9 mouse cellular contexts compared by ENCODE assay signal in the genomic region with DNA sequence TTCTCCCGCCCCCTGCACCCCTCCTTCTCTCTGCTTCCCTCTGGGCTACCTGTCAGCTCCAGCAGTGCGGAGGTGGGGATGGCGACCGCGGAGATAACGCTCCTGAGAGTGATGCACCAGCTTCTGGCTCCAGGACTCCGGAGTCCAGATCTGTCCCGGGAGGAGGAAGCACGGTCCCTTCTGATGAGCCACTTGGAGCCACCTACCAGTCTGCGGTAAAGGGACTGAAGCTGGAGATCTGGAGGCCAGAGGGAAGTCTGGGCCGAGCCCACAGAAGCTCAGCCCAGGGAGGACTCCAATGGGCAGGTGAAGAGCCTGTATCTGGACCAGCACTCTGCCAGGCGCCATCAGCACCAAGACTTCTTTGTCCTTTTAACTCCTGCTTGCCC. TPM values are rescaled to one million over a fixed set of nuclear protein-coding genes. Genes with fewer than 3 reads are reported as not detected.
DNase-seq lines count a peak whose midpoint lies in the region; ATAC-seq and TF ChIP-seq lines count a peak whose summit lies in the region.
"Had no signal": no experiment of that assay in that cellular context is flagged by ENCODE, and none has a peak within 500 bp of the region (broad histone marks: within the 10 kb centered on the region; RNA-seq: fewer than 3 reads in every experiment).

A gene (minus strand): TSS at position 323 of the 389 bp plus-strand sequence.

- no peak for TF ChIP-seq EP300 in ES-Bruce4 (IDR thresholded peaks at IDR 0.05; ENCODE audit: insufficient read depth, low read depth, low read length)

- 0 out of 2 replicates have a peak within 1 kb of the TSS, but pooled peaks have one; percentile 28 for H3K9ac ChIP-seq in heart, embryonic 13.5 days
- H3K9ac ChIP-seq in ES-Bruce4 (ENCODE audit: low read depth, poor library complexity, severe bottlenecking) = peak within 1 kb of the TSS; percentile 42
- H3K9ac ChIP-seq in forebrain, embryonic 11.5 days (ENCODE audit: low read length) = peak within 1 kb of the TSS; percentile 52
- H3K9ac ChIP-seq in limb, embryonic 13.5 days = peak within 1 kb of the TSS; percentile 51
- H3K9ac ChIP-seq: liver, embryonic 15.5 days had no signal

- intact Hi-C loops in heart, postnatal 36 days (cut with DNase I) = no loop called here

- TF ChIP-seq CTCF in ES-Bruce4 (IDR thresholded peaks at IDR 0.05; ENCODE audit: low read depth, low read length) = no peak

- DNase-seq in heart, postnatal 36 days = no peak
- DNase-seq in forebrain, embryonic 11.5 days (ENCODE audit: low spot score) = no peak
- DNase-seq in c-Kit-positive CD71-positive TER-119-positive erythroid progenitor cells, embryonic 14.5 days (ENCODE audit: low spot score) = no peak
- DNase-seq in thymus, postnatal 25 days = no peak

- no peak for ATAC-seq in heart, embryonic 13.5 days (ENCODE audit: extremely low read depth, insufficient number of reproducible peaks, low FRiP score, low TSS enrichment)
- ATAC-seq in forebrain, embryonic 11.5 days (replicated peaks; ENCODE audit: low FRiP score) = peak; percentile 24
- no peak for ATAC-seq in limb, embryonic 13.5 days (ENCODE audit: low FRiP score, low read depth)
- ATAC-seq in CD4-positive, CD25-positive, alpha-beta regulatory T cell, adult 4 months = no peak

- H3K9me3 ChIP-seq in heart, embryonic 13.5 days = no peaks in the 10 kb centered on the region
- H3K9me3 ChIP-seq in ES-Bruce4 (replicated peaks; ENCODE audit: control insufficient read depth, insufficient read depth, low read length, poor library complexity, severe bottlenecking) = no peaks in the 10 kb centered on the region
- no peaks in the 10 kb centered on the region for H3K9me3 ChIP-seq in forebrain, embryonic 11.5 days (ENCODE audit: control insufficient read depth, low read length)
- H3K9me3 ChIP-seq in limb, embryonic 13.5 days = no peaks in the 10 kb centered on the region
- H3K9me3 ChIP-seq: liver, embryonic 15.5 days had no signal

- peaks cover 25% of the 10 kb centered on the region for H3K4me1 ChIP-seq in heart, embryonic 13.5 days
- H3K4me1 ChIP-seq in ES-Bruce4 (ENCODE audit: control insufficient read depth, insufficient read depth, low read length) = no peaks in the 10 kb centered on the region
- peaks cover 17% of the 10 kb centered on the region for H3K4me1 ChIP-seq in forebrain, embryonic 11.5 days (replicated peaks; ENCODE audit: control insufficient read depth, insufficient read depth, low read length)
- H3K4me1 ChIP-seq in limb, embryonic 13.5 days = peaks cover 30% of the 10 kb centered on the region
- H3K4me1 ChIP-seq: liver, embryonic 15.5 days had no signal

- peak within 1 kb of the TSS; percentile 74 for H3K4me2 ChIP-seq in heart, embryonic 13.5 days
- peak within 1 kb of the TSS; percentile 66 for H3K4me2 ChIP-seq in forebrain, embryonic 11.5 days (ENCODE audit: low read depth, low read length, severe bottlenecking)
- H3K4me2 ChIP-seq in limb, embryonic 13.5 days (replicated peaks) = peak within 1 kb of the TSS; percentile 77
- H3K4me2 ChIP-seq: liver, embryonic 15.5 days had no signal

- H3K36me3 ChIP-seq in heart, embryonic 13.5 days = no peaks in the 10 kb centered on the region
- no peaks in the 10 kb centered on the region for H3K36me3 ChIP-seq in ES-Bruce4 (ENCODE audit: control insufficient read depth, insufficient read depth, low read length, poor library complexity, severe bottlenecking)
- H3K36me3 ChIP-seq in forebrain, embryonic 11.5 days (ENCODE audit: control insufficient read depth, insufficient read depth, low read length) = no peaks in the 10 kb centered on the region
- no peaks in the 10 kb centered on the region for H3K36me3 ChIP-seq in limb, embryonic 13.5 days
- H3K36me3 ChIP-seq: liver, embryonic 15.5 days had no signal

- WGBS in heart, embryonic 13.5 days = 2% methylated on average over 7 of the region's 12 CpGs
- WGBS in forebrain, embryonic 11.5 days = 1% methylated on average over 11 of the region's 12 CpGs
- 2% methylated on average over 11 of the region's 12 CpGs for WGBS in limb, embryonic 13.5 days

- peaks cover 100% of the 10 kb centered on the region for H3K27me3 ChIP-seq in heart, embryonic 13.5 days (replicated peaks)
- H3K27me3 ChIP-seq in ES-Bruce4 (ENCODE audit: control insufficient read depth, insufficient read depth, low read length, poor library complexity, severe bottlenecking) = peaks cover 21% of the 10 kb centered on the region
- peaks cover 71% of the 10 kb centered on the region for H3K27me3 ChIP-seq in forebrain, embryonic 11.5 days (ENCODE audit: control insufficient read depth, insufficient read depth, low read length)
- H3K27me3 ChIP-seq in limb, embryonic 13.5 days = peaks cover 100% of the 10 kb centered on the region

- TF ChIP-seq POLR2A in ES-Bruce4 (IDR thresholded peaks at IDR 0.05; ENCODE audit: insufficient read depth, low read length) = no peak

- no peak within 1 kb of the TSS for H3K27ac ChIP-seq in heart, embryonic 13.5 days (replicated peaks)
- no peak within 1 kb of the TSS for H3K27ac ChIP-seq in ES-Bruce4 (ENCODE audit: insufficient read depth, low read length)
- H3K27ac ChIP-seq in forebrain, embryonic 11.5 days (ENCODE audit: low read depth, low read length) = no peak within 1 kb of the TSS
- no peak within 1 kb of the TSS for H3K27ac ChIP-seq in limb, embryonic 13.5 days
- H3K27ac ChIP-seq: liver, embryonic 15.5 days had no signal

- peak within 1 kb of the TSS; percentile 51 for H3K4me3 ChIP-seq in heart, embryonic 13.5 days
- H3K4me3 ChIP-seq in ES-Bruce4 (ENCODE audit: low read depth, low read length) = peak within 1 kb of the TSS; percentile 54
- H3K4me3 ChIP-seq in forebrain, embryonic 11.5 days (ENCODE audit: low read depth, low read length) = peak within 1 kb of the TSS; percentile 37
- H3K4me3 ChIP-seq in limb, embryonic 13.5 days = peak within 1 kb of the TSS; percentile 49
- H3K4me3 ChIP-seq: liver, embryonic 15.5 days had no signal

RNA-seq across cellular contexts. Expression of the gene that starts here (rescaled TPM):
- 0.79 and 1.0 TPM in 2 replicates for polyA plus RNA-seq in heart, embryonic 13.5 days (2015; fragmentation: Nextera tagmentation; extraction: Ambion mirVana)
- not detected for total RNA-seq in heart, postnatal 36 days (2021)
- 0.37 and 2.2 TPM in 2 replicates for polyA plus RNA-seq in ES-Bruce4 (2011; ENCODE audit: insufficient read depth, insufficient read length, low read depth, missing spikeins)
- 5.4 and 6.2 TPM in 2 replicates for polyA plus RNA-seq in forebrain, embryonic 11.5 days (2014; fragmentation: Nextera tagmentation; extraction: Ambion mirVana)
- 0.69 and 1.1 TPM in 2 replicates for polyA plus RNA-seq in limb, embryonic 13.5 days (2015; fragmentation: Nextera tagmentation; extraction: Ambion mirVana)
- polyA plus RNA-seq in CD4-positive, CD25-positive, alpha-beta regulatory T cell, adult 4 months (2017; shearing (Covaris generic)) = under 1 TPM; 0.51 to 0.54 TPM
- polyA plus RNA-seq: liver, embryonic 15.5 days had no signal
